Comparison of ENCODE assay signal across 18 mouse cellular contexts in genomic region chr5:67091766-67092165, GRCm38 (mm10). TPM values are rescaled to one million over a fixed set of nuclear protein-coding genes. Genes with fewer than 3 reads are reported as not detected.
A peak's percentile ranks its signal among the peaks of the same experiment; 100 is the strongest.
DNase-seq lines count a peak whose midpoint lies in the region; ATAC-seq and TF ChIP-seq lines count a peak whose summit lies in the region.
"Had no signal": no experiment of that assay in that cellular context is flagged by ENCODE, and none has a peak within 500 bp of the region (broad histone marks: within the 10 kb centered on the region; RNA-seq: fewer than 3 reads in every experiment).

No protein-coding gene starts in this region.

- no peak overlapping the region for H3K4me2 ChIP-seq in forebrain, embryonic 15.5 days (replicated peaks)
- no peak overlapping the region for H3K4me2 ChIP-seq in midbrain, embryonic 13.5 days (replicated peaks)
- H3K4me2 ChIP-seq: heart, embryonic 13.5 days; limb, embryonic 13.5 days had no signal

- no peak overlapping the region for H3K4me3 ChIP-seq in forebrain, embryonic 15.5 days
- H3K4me3 ChIP-seq in forebrain, embryonic 10.5 days: no peak overlapping the region
- no peak overlapping the region for H3K4me3 ChIP-seq in midbrain, embryonic 13.5 days (replicated peaks)
- H3K4me3 ChIP-seq: heart, embryonic 13.5 days; limb, embryonic 13.5 days had no signal

- 20% methylated on average over 4 of the region's 4 CpGs for WGBS in forebrain, embryonic 15.5 days
- WGBS in forebrain, embryonic 10.5 days: 30% methylated on average over 4 of the region's 4 CpGs
- WGBS in midbrain, embryonic 13.5 days: 21% methylated on average over 4 of the region's 4 CpGs

- H3K4me1 ChIP-seq in forebrain, embryonic 15.5 days: peaks cover 11% of the 10 kb centered on the region
- H3K4me1 ChIP-seq in forebrain, embryonic 10.5 days: peaks cover 18% of the 10 kb centered on the region
- H3K4me1 ChIP-seq in midbrain, embryonic 13.5 days (replicated peaks): peaks cover 6% of the 10 kb centered on the region

- peak; percentile 87 for ATAC-seq in forebrain, embryonic 15.5 days (replicated peaks)
- ATAC-seq in midbrain, embryonic 13.5 days: peak; percentile 69
- ATAC-seq in inflammation-experienced regulatory T-cells, adult 6 months: no peak

- H3K27ac ChIP-seq in forebrain, embryonic 15.5 days (replicated peaks): no peak overlapping the region
- no peak overlapping the region for H3K27ac ChIP-seq in forebrain, embryonic 10.5 days
- no peak overlapping the region for H3K27ac ChIP-seq in midbrain, embryonic 13.5 days
- H3K27ac ChIP-seq: heart, embryonic 13.5 days; limb, embryonic 13.5 days had no signal

- H3K36me3 ChIP-seq in forebrain, embryonic 15.5 days: no peaks in the 10 kb centered on the region
- H3K36me3 ChIP-seq in forebrain, embryonic 10.5 days (replicated peaks): no peaks in the 10 kb centered on the region
- H3K36me3 ChIP-seq in midbrain, embryonic 13.5 days: no peaks in the 10 kb centered on the region
- H3K36me3 ChIP-seq: heart, embryonic 13.5 days; limb, embryonic 13.5 days had no signal

- no peak for TF ChIP-seq POLR2A in brain, embryonic 14.5 days (IDR thresholded peaks at IDR 0.05; ENCODE audit: borderline replicate concordance, extremely low read depth, insufficient read depth, insufficient read length, poor library complexity, severe bottlenecking)

- no peak overlapping the region for H3K9ac ChIP-seq in forebrain, embryonic 15.5 days (replicated peaks)
- H3K9ac ChIP-seq in midbrain, embryonic 13.5 days (replicated peaks): no peak overlapping the region
- H3K9ac ChIP-seq: heart, embryonic 13.5 days; limb, embryonic 13.5 days had no signal

- no peak for TF ChIP-seq CTCF in brain, embryonic 14.5 days (IDR thresholded peaks at IDR 0.05; ENCODE audit: borderline replicate concordance, extremely low read depth, insufficient read depth, insufficient read length)

- no peak for DNase-seq in forebrain, embryonic 10.5 days (ENCODE audit: extremely low spot score, low spot score)
- DNase-seq in 3T3-L1 (ENCODE audit: low read depth, low spot score): peak; percentile 39
- DNase-seq in brain, embryonic 14.5 days (ENCODE audit: low read depth): peak; percentile 86
- no peak for DNase-seq in kidney, postnatal 4 days
- DNase-seq: adrenal gland, adult 8-10 months; cerebellum, adult 18-20 months; gastrocnemius, postnatal 36 days; kidney, adult 2 months; kidney, postnatal 36 days; lung, postnatal 14 days; thymus, postnatal 4 days had no signal

- no peaks in the 10 kb centered on the region for H3K9me3 ChIP-seq in forebrain, embryonic 15.5 days
- no peaks in the 10 kb centered on the region for H3K9me3 ChIP-seq in forebrain, embryonic 10.5 days
- H3K9me3 ChIP-seq in midbrain, embryonic 13.5 days: no peaks in the 10 kb centered on the region
- H3K9me3 ChIP-seq: heart, embryonic 13.5 days; limb, embryonic 13.5 days had no signal

- H3K27me3 ChIP-seq in forebrain, embryonic 15.5 days: peaks cover 66% of the 10 kb centered on the region
- H3K27me3 ChIP-seq in forebrain, embryonic 10.5 days (ENCODE audit: poor library complexity, severe bottlenecking): peaks cover 84% of the 10 kb centered on the region
- peaks cover 85% of the 10 kb centered on the region for H3K27me3 ChIP-seq in midbrain, embryonic 13.5 days

RNA-seq across cellular contexts. Expression of gene Phox2b, which starts 7.3 kb away (rescaled TPM):
- polyA plus RNA-seq in forebrain, embryonic 15.5 days (2015; fragmentation: Nextera tagmentation; extraction: Ambion mirVana): not detected in 2 replicates
- 0.05 TPM in 1 of 2 replicates, not detected in the other for polyA plus RNA-seq in forebrain, embryonic 10.5 days (2016; fragmentation: Nextera tagmentation; extraction: Ambion mirVana)
- polyA plus RNA-seq in brain, embryonic 14.5 days (2012; rRNA removed): 4.6 and 16.8 TPM in 2 replicates
- 1.1 and 2.0 TPM in 2 replicates for polyA plus RNA-seq in midbrain, embryonic 13.5 days (2015; fragmentation: Nextera tagmentation; extraction: Ambion mirVana)
- polyA plus RNA-seq in inflammation-experienced regulatory T-cells, adult 6 months (2017; shearing (Covaris generic)): under 1 TPM in 1 of 3 experiments, not detected in 2; 0.24 TPM
- polyA plus RNA-seq: C2C12; frontal cortex, adult 2 months had no signal

Comparison
In these comparisons a context has a peak if more than half of its experiments do, and no peak if none do; other contexts are left out.
1. DNase-seq: peak in 3T3-L1 (single experiment) and brain, embryonic 14.5 days (single experiment); none in forebrain, embryonic 10.5 days (single experiment) and kidney, postnatal 4 days (0 of 2).